Mouse (Mus musculus) E14TG2a.4 (cell line): Measurements from ENCODE around the gene Drosha.

Experiments used
- H3K27me3 ChIP-seq: 2 replicates; pipeline ENCODE4 v1.6.1; 2014; ENCODE audit warnings: low read length, control low read depth; ENCODE audit not compliant: insufficient read depth
- H3K36me3 ChIP-seq: 2 replicates; pipeline ENCODE4 v1.6.1; 2014; ENCODE audit warnings: low read length, control low read depth; ENCODE audit not compliant: insufficient read depth
- H3K4me1 ChIP-seq: replicated peaks from 2 replicates; pipeline ENCODE4 v1.6.1; 2014; ENCODE audit warnings: low read depth, low read length, control low read depth
- H3K4me3 ChIP-seq: replicated peaks from 2 replicates; pipeline ENCODE4 v1.5.1; 2014; ENCODE audit warnings: mild to moderate bottlenecking, low read length
- H3K9me3 ChIP-seq: 2 replicates; pipeline ENCODE4 v1.6.1; 2014; ENCODE audit warnings: low read length, control low read depth
- CTCF ChIP-seq: conservative IDR thresholded peaks from 2 replicates; pipeline ENCODE4 v1.5.1; 2014; ENCODE audit warnings: low read length
- NANOG ChIP-seq: IDR thresholded peaks from 2 replicates; pipeline ENCODE4 v1.6.1; 2014; ENCODE audit warnings: borderline replicate concordance, low read length, mixed read lengths
- POU5F1 ChIP-seq: IDR thresholded peaks from 2 replicates; pipeline ENCODE4 v1.6.1; 2014; ENCODE audit warnings: low read length, borderline replicate concordance

Gene Drosha

DNA sequence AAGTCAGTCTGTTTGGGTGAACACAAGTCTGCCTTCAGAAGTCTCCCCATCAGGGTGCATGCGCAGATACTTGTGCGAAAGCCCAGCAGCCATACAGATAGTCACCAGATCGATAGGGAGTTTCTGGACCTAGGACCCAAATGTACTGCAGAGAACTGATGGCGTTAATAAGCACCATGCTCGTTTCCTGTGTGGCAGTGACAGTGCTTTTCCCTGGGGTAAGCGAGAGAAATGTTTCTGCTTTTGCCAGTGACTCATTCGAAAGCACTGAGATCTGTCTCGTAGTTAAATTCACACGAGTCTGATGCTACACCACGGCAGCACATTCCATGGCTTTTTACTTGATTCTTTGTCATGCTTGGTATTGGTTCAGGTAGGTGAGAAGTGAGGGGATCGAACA, 60.7 kb downstream of the Drosha start:
- Histone ChIP-seq H3K9me3 (no peaks in the 10 kb centered on the region), H3K4me3 (no peak overlapping the region)

DNA sequence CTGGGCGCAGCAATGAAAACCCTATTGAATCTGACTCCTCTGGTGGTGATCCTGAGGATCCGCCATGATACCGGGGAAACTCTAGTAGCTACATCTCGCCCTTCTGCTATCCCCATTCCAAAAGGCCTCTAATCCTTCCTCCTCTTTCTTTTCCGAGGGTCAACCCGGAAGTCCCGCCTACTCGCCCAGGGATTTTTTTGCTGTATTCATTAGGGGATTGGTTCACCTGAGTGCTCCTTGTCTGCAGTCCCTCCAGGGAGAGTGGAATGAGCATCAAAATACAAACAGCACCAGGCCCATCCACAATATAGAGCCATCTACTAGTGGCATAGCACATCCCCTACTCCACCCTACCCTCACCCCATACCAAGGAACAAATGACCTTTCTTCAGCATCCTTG, 62.6 kb downstream of the Drosha start:
- TF ChIP-seq POU5F1 (no peak), CTCF (no peak), NANOG (no peak)

More for the DNA sequence above, 60.7 kb downstream of the Drosha start:
- TF ChIP-seq POU5F1 (no peak), NANOG (no peak), CTCF (no peak)
- H3K27me3 ChIP-seq, result no peaks in the 10 kb centered on the region
- H3K4me1 ChIP-seq, result peaks cover 51% of the 10 kb centered on the region
- peaks cover 96% of the 10 kb centered on the region for H3K36me3 ChIP-seq

DNA sequence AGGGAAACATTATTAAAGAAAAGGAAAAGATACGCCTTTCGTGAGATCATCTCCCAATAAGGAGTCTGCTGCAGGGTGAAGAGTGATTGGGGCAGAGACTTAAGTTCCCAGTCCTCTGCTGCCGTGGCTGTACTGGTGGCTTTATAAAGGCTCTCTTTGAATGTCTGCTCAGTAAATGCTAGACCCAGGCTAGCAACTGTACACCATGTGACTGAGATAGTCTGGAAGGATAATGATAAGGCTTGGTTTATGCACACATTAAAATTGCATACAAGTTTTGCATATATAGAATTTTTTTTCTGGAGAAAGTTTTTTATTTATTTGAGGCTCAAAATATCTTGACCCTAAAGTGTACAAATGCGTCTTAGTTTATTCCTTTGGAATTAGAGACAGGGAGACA, 63.7 kb downstream of the Drosha start:
- H3K4me3 ChIP-seq, result no peak overlapping the region
- peaks cover 91% of the 10 kb centered on the region for H3K36me3 ChIP-seq

More for the DNA sequence above, 62.6 kb downstream of the Drosha start:
- Histone ChIP-seq H3K9me3 (no peaks in the 10 kb centered on the region), H3K4me1 (peaks cover 51% of the 10 kb centered on the region), H3K27me3 (no peaks in the 10 kb centered on the region), H3K36me3 (peaks cover 96% of the 10 kb centered on the region), H3K4me3 (peak overlapping the region; percentile 77)

DNA sequence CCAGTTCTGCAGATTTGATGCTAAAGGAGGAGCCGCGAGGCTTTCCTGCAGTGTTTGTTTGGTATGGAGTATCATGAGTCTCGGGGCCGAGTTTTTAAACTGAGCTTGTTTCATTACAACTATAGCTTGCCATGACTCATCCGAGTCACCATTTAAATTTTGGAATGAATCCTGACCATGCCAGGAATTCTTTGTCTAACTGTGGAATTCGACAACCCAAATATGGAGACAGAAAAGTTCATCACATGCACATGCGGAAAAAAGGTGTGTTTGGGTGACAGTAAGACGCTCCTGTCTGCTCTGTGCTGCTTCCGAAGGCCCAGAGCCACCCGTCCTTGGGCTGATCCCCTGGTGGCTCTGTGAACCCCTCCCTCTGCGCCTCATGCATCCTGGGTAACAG, 65.3 kb downstream of the Drosha start:
- TF ChIP-seq CTCF (no peak), POU5F1 (no peak), NANOG (no peak)
- Histone ChIP-seq H3K27me3 (no peaks in the 10 kb centered on the region), H3K4me1 (peaks cover 62% of the 10 kb centered on the region), H3K36me3 (peaks cover 91% of the 10 kb centered on the region), H3K4me3 (no peak overlapping the region), H3K9me3 (no peaks in the 10 kb centered on the region)

More for the DNA sequence above, 63.7 kb downstream of the Drosha start:
- peaks cover 51% of the 10 kb centered on the region for H3K4me1 ChIP-seq
- H3K27me3 ChIP-seq, result no peaks in the 10 kb centered on the region
- no peaks in the 10 kb centered on the region for H3K9me3 ChIP-seq
- TF ChIP-seq NANOG, result no peak
- no peak for TF ChIP-seq CTCF
- no peak for TF ChIP-seq POU5F1

DNA sequence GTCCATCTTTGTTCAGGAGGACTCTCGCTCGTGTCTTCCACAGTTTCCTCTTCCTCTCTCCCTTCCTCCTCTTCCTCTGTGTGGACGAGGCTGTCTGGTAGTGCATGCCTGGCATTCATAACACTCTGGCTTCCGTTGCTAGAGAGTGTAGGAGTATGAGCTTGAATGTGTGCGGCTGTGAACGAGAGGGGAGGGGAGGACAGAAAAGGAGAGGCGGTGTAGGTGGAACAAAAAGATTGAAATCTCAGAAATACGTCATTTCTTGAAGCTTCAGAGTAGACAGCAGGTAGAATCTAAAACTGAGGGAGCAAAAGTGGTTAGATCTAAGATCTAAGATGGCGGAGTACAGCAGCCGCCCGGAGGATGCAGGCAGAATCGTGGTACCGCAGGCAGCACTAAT, 70.8 kb downstream of the Drosha start:
- H3K4me1 ChIP-seq, result peaks cover 66% of the 10 kb centered on the region
- H3K9me3 ChIP-seq, result no peaks in the 10 kb centered on the region
- H3K36me3 ChIP-seq, result peaks cover 83% of the 10 kb centered on the region
- H3K4me3 ChIP-seq, result peak overlapping the region; percentile 21
- no peaks in the 10 kb centered on the region for H3K27me3 ChIP-seq
- no peak for TF ChIP-seq NANOG
- TF ChIP-seq CTCF, result no peak
- no peak for TF ChIP-seq POU5F1

DNA sequence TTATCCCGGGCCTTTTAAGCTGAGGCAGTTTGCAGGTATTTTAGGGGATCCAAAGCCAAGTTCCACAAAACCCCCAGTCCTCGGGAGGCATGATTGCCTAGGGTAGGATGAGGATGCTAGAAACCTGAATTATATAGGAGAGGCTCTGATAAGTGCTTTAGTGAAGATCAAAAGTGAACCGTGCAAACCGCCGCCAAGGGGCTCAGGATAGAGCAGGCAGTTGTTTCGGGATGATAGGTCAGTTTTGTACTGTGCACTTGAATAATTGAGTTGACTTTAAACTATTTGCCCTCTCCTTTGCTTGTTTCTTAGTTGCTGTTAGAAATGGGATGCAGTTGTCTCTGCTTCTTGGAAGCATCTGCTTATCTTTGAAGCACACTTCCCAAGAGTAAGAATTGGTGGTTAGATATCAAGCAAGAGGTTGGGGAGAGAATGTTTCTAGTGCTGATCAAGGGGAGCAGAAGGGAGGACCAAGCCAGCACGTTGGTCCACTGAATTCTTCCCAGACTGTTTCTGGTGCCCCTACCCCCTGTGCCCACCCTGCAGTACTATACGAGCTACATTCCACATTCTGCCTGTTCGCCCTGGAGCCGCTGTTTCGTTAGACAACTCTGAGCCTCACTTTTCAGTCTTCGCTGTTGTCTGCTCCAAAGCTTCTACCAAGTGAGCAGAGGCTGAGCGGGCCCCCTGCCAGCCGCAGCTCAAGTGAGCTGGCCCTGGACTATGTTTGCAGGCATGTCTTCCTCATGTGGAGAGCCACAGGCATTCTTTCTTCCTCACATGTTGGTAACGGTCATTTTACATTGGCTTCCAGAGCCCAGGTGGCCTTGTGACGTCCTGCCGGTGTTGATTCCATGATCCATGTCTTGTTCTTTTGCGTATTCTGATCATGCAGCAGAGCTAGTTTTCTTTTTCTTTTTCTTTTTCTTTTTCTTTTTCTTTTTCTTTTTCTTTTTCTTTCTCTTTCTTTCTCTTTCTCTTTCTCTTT, 71.7 kb downstream of the Drosha start:
- peaks cover 74% of the 10 kb centered on the region for H3K4me1 ChIP-seq
- H3K27me3 ChIP-seq, result no peaks in the 10 kb centered on the region
- peak overlapping the region; percentile 21 for H3K4me3 ChIP-seq
- peaks cover 83% of the 10 kb centered on the region for H3K36me3 ChIP-seq
- no peak for TF ChIP-seq NANOG
- no peak for TF ChIP-seq POU5F1
- no peak for TF ChIP-seq CTCF
- H3K9me3 ChIP-seq, result no peaks in the 10 kb centered on the region

DNA sequence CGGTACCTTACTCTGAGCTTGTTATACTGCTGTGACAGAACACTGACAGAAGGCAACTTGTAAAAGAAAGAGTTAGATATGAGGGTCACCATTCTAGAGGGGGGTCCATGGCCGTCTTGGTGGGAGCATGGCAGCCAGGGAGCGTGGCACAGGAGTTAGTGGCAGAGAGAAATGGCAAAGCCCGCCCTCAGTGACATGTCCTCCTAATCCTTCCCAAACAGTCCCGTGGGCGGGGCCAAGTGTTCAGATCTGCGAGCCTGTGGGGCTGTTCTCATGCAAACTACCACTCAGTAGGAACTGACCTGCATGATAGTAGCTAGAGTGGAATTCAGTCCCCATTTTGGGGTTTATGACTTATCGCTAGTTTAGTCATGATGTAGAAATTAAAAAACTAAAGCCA, 73.2 kb downstream of the Drosha start:
- peaks cover 87% of the 10 kb centered on the region for H3K36me3 ChIP-seq
- H3K27me3 ChIP-seq, result no peaks in the 10 kb centered on the region
- 0 out of 2 replicates have a peak, but pooled peaks have one; percentile 36 for TF ChIP-seq POU5F1
- no peak for TF ChIP-seq CTCF
- peak; percentile 27; the same call in 1 of the 2 replicates for TF ChIP-seq NANOG
- no peaks in the 10 kb centered on the region for H3K9me3 ChIP-seq
- no peak overlapping the region for H3K4me3 ChIP-seq
- H3K4me1 ChIP-seq, result peaks cover 74% of the 10 kb centered on the region

DNA sequence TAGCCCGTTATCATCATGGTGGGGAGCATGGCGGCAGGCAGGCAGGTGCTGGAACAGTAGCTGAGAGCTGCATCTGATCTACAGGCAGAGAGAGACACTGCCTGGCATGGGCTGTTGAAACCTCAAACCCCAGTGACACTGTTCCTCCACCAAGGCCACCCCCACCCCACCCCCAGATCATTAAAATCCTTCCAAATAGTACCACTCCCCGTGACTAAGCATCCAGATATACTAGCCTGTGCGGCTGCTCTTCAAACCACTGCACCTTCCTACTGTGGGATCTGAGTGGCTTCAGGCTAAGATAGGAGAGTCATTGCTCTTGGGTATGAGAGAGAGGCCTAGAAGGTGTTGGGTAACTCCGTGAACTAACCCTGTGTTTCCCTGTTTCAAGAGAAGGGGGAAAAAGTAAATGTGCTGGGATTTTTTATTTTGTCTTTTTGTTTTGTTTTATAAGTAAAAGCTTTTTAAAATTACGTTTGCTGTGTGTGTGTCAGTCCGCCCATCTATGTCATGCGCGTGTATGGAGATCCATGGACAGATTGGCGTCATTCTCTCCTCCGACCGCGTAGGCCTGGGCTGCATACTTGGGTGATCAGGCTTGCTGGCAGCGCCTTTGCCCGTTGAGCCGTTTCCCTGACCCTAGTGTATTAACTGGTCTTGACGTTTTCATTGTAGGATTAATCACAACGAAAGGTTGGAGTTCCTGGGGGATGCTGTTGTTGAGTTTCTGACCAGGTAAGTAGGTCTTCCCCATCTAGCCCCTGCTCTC, 76.0 kb downstream of the Drosha start:
- no peak for TF ChIP-seq POU5F1
- H3K36me3 ChIP-seq, result peaks cover 86% of the 10 kb centered on the region
- H3K4me1 ChIP-seq, result peaks cover 52% of the 10 kb centered on the region
- no peaks in the 10 kb centered on the region for H3K27me3 ChIP-seq
- no peaks in the 10 kb centered on the region for H3K9me3 ChIP-seq
- H3K4me3 ChIP-seq, result no peak overlapping the region
